Mouse (Mus musculus) heart, postnatal 0 days (tissue): ENCODE measurements at regions not wholly inside any gene's neighbourhood (a gene's known extent, or its start where the extent isn't known, plus 50 kb on each side); places are given as distances from the start of the nearest gene placed in this dataset.

Source experiments
- CTCF ChIP-seq: IDR thresholded peaks from 2 replicates; pipeline ENCODE4 v1.5.1; 2016; ENCODE audit warnings: antibody characterized with exemption, control low read depth, low read depth
- EP300 ChIP-seq: IDR thresholded peaks from 2 replicates; pipeline ENCODE4 v1.6.1; 2016; ENCODE audit warnings: antibody characterized with exemption, low read depth

- TF ChIP-seq EP300 (no peak), CTCF (no peak)
These were observed 397.0 kb upstream of the Igfbp3 start for GRCm38 (mm10) chr11:7610752-7611151.
